Mouse (Mus musculus) inflammation-experienced regulatory T-cells, adult 6 months (primary cell): ENCODE results near the gene Cnksr3. TPM values are rescaled to one million over a fixed set of nuclear protein-coding genes. Genes with fewer than 3 reads are reported as not detected.

Experiments used
- ATAC-seq: one replicate; pipeline ENCODE4 v1.8.0; 2017
- polyA plus RNA-seq, 3 experiments: library from polyadenylated mRNA; unstranded; fragments of 100-300 nt; shearing (Covaris generic); gene quantifications; one replicate each; pipeline ENCODE4 v1.2.1; 2017

The Cnksr3 gene
- polyA plus RNA-seq, 3 experiments from 2014 or later = 0.36 to 4.3 (median 3.3) TPM

- no peak for ATAC-seq
These were observed 15.2 kb downstream of the Cnksr3 start for GRCm38 (mm10) chr10:7196668-7197400.

DNA sequence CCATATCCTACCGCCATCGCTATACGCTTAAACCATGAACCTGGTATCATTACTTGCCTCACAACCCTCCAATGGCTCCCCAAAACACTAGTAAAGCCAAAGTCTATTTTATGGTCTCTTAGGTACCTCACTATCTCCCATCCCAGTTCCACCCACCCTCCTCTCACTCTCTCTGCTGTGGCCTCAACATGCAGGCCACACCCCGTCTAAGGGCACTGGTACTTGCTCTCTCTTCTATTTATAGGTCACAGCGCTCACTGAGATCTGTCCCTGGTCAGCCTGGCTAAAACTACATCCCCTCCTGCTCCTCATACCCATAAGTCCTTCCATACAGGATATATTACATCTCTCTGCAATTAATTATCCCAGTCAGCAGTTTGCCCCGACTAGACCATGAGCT, 16.1 kb downstream of the Cnksr3 start:
- ATAC-seq = no peak

DNA sequence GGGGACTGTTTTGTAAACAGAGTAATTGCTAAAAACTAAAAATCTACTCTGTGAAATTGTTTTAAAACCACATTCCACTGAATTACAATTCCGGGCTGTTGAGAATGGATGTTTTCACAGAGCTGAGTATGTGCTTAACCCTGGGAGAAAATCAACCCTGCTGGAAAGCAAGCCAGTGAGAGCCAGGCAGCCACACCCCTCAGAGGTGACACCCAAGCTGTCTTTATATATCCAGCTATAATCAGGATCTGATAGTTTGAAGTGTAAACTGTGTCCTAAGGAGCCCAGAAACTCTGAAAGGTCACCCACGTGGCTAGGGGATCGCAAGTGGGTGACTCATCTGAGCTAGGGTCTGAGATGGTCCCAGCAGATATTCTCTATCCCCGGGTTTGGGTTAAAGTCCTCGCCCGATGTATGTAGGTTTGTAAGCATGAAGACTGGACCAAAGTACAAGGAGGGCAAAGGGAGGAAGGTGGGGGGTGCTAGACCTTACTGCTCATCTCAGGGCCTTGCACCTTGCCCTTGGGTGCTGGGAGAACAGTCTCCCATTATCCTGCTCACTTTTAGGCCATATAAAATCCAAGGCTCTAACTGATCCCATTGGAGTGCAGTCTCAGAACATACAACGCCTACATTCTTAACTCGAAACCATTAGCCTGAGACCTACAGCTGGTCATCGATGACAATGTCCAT, 20.2 kb downstream of the Cnksr3 start:
- no peak for ATAC-seq

GRCm38 (mm10) chr10:7189194-7189593, 22.8 kb downstream of the Cnksr3 start:
- ATAC-seq = peak; percentile 80

DNA sequence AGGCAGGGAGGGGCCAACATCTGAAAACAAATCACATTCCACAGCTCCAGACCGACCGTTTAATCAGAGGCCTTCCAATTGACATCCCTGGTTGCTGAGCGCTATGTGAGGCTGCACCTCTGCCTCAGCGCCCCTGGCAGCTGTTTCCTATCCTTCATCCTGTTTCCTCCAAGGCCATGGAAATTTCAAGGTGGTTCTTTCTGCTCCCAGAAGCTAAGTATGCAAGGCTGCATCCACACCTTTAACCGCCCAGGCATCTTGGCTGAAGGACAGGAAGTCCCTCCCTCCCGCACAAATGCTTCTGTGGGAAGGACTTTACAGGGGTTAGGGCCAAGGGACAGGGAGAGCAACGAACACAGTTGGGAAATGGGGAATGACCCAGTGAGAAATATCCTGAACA, 24.2 kb downstream of the Cnksr3 start:
- no peak for ATAC-seq

DNA sequence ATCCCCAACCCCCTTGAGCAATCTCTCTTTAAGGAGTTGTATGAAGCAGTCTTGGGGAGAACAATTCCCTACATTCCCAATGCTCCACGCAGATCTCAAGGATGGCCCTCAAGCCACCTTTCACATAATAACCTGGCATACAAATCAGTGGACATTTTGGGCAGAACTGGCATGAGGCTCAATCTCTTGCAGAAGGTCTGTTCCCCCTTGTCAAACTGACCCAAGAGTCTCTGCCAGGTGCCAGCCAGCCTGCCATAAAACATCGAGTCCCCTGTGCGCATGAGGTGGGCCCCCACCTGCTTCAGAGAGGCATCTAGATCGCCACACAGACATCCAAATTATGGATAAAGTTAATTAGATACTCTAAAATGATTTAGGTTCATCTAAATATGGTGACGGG, 25.0 kb downstream of the Cnksr3 start:
- no peak for ATAC-seq

GRCm38 (mm10) chr10:7186018-7186417, 26.0 kb downstream of the Cnksr3 start:
- ATAC-seq = no peak

DNA sequence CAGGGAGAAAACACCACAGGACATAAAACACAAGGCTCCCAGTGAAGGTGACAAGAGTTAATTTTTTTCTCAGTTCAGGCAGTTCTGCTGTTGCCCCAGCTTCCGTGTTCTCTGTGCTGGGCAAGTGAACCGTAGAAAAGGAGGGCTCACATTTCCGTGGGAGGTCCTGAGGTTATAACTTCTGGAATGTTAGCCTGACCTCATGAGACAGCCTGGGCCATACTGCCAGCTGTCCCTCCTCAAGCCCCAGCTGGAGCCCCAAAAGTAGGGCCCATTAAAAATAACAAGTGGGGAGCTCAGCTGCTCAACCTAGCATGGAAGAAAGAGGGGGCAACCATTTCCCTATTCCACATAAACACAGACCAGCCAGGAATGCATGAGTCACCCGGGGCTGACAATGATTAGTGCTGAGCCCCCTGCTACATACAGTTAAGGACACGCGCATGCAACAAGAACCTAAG, 28.8 kb downstream of the Cnksr3 start:
- ATAC-seq = no peak

DNA sequence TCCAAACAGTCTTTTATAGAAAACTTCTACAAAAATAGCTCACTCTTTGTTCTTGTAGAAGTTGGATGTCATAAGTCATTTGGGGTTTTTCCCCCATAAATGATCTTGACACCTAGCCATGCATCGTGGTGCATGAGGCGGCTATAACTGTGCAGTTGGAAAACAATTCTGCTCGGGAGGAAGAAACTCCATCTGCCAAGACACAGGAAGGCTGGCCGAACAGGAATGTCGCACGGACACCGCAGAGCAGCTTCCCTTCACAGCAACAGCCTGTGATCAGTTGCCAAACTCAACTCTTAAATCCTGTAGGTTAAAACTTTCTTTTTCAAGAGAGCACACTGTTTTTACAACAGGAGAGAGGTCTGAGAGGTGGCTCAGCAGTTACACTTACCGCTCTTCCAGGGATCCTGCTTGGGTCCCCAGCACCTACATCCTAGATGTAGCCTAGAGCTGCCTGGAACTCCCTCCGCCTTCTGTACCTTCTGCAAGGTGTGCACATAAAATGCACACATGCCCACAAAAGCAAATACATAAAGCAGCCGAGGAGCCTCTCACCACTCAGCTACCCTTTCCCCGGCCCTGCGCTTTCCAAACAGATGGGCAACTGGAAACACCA, 29.4 kb downstream of the Cnksr3 start:
- ATAC-seq = no peak

- ATAC-seq = no peak
These were observed 31.7 kb downstream of the Cnksr3 start for GRCm38 (mm10) chr10:7180296-7180695.

GRCm38 (mm10) chr10:7178571-7178970, 33.5 kb downstream of the Cnksr3 start:
- ATAC-seq = peak; percentile 69

- no peak for ATAC-seq
These were observed 35.7 kb downstream of the Cnksr3 start for GRCm38 (mm10) chr10:7176205-7176910.

GRCm38 (mm10) chr10:7174480-7174879, 37.6 kb downstream of the Cnksr3 start:
- ATAC-seq = no peak

GRCm38 (mm10) chr10:7173098-7173497, 38.9 kb downstream of the Cnksr3 start:
- peak; percentile 72 for ATAC-seq

GRCm38 (mm10) chr10:7170434-7170833, 41.6 kb downstream of the Cnksr3 start:
- no peak for ATAC-seq

GRCm38 (mm10) chr10:7163031-7163430, 49.0 kb downstream of the Cnksr3 start:
- no peak for ATAC-seq

- no peak for ATAC-seq
These were observed 53.0 kb downstream of the Cnksr3 start for GRCm38 (mm10) chr10:7159061-7159511.

DNA sequence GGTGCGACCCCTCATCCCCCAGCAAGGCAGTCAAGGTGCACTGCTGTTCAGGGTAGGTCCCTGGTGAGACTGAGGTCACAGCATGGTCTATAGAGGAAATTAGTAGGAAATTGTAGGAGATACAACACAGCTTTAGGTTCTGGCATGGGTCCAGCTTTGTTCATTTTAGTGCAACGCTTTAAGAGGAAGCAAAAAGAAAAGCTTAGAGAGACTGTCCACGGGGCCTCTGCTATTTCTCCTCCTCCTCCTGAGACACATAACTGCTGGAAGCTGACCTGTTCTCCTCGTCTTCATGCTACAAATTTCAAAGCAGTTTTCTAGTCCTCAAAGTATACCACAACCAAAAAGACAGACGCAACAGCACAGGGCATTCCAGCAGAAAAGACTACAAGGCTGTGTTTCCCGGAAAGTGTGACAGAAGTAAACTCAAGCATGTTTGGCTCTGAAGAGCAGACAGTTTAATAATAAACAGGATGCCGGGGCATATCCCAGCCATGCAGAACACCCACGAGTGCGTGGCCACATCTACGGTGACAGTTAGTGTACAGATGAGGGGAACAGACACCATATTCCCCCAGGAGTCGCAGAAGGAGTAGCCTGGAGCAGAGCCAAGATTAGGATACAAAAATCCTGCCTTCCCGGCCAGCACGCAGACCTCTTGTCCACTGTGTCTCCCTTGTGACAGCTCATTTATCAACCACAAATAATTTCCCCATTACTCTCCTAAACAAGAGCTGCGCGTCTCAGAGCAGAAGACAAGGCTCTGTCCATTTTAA, 53.6 kb downstream of the Cnksr3 start:
- no peak for ATAC-seq

DNA sequence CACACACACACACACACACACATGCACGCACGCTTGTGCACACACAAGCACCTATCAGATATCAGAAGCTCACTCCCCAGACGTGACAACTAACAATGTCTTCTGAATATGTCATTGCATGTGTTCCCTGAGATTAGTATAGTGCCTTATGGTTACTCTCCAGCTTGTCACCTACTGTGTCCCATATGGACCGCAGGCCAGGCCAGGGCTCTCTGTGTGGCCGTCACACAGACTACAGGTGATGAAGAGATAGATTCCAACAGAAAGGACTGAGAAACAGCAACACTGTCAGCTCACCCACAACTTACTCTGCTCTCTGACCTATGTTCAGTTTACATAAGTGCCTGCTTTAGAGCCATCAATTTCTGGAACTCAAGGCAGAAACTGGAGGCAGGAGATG, 57.2 kb downstream of the Cnksr3 start:
- ATAC-seq = no peak

GRCm38 (mm10) chr10:7152926-7153325, 59.1 kb downstream of the Cnksr3 start:
- no peak for ATAC-seq

DNA sequence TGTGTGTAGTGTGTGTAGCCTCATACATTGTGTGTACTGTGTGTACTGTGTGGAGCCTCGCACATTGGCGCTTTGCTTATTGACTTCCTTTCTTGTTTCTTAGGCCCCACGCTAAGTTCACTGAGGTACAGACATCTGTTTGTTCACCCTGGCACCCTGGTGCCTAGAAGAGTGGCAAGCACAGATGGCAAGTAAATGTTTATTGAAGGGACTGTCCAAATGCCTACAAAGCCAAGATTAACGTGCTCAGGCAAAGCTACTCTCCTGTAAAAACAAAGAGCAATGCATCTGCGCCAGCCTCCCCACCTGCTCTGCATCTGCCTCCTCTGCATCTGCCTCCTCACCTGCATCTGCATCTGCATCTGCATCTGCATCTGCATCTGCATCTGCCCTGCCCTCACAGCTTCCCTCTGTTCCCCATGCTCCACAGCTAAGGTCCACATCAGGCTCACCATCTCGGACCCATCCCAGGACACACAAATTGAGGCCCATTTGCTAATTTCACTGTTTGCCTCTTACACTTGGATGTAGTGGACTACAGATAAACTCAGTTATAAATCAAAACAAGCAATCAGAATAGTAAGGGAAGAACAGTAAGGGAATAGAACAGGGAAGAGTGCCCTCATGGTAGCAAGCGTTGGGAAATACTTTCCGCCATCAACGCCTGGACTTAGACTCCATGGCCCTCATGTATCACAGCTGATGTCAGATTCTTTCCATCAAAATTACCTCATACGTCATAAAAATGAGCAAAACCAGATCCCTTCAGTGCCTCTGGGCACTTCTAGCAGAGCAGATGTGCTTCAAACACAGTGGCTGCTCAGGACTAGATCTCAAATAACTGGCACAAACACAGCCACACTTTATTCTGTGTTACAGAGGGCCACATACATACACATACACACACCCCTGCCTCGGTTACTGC, 62.1 kb downstream of the Cnksr3 start:
- no peak for ATAC-seq
